Mouse (Mus musculus) lung, adult 10 weeks (tissue): Measurements from ENCODE around the gene Arl11. TPM values are rescaled to one million over a fixed set of nuclear protein-coding genes. Genes with fewer than 3 reads are reported as not detected.

Experiments used
- polyA plus RNA-seq: library from polyadenylated mRNA; stranded (reverse); fragments of 350-450 nt; fragmentation: Illumina TruSeq; extraction: RNeasy Lipid Tissue Mini Kit (QIAGEN cat#74804); gene quantifications from one replicate; pipeline ENCODE4 v1.2.3, GENCODE M21; 2014; ENCODE audit warnings: low read depth, low replicate concordance; ENCODE audit not compliant: insufficient read depth

Gene Arl11
- polyA plus RNA-seq = 8.6 TPM

GRCm38 (mm10) chr14:61309593-61309992, at the start of gene Arl11:
Gene Arl11, plus strand, starts transcription at chr14:61309753.

GRCm38 (mm10) chr14:61360131-61360980, 50.8 kb downstream of the Arl11 start, which contains the start of gene Ebpl:
Gene Ebpl, minus strand, starts transcription at chr14:61360439.

Other genes with a start within 250 kb of the Arl11 start
- 0.46 TPM for gene Sacs, start 171.3 kb upstream of the Arl11 start, polyA plus RNA-seq
- 4.8 TPM for gene Sgcg, start 51.3 kb upstream of the Arl11 start, polyA plus RNA-seq
- gene Ebpl, start 50.7 kb downstream of the Arl11 start, polyA plus RNA-seq = 3.0 TPM
- 11.0 TPM for gene Kpna3, start 130.1 kb downstream of the Arl11 start, polyA plus RNA-seq
- 24.1 TPM for gene Spryd7, start 247.1 kb downstream of the Arl11 start, polyA plus RNA-seq